Mouse (Mus musculus): ENCODE results near the gene Elovl7. TPM values are rescaled to one million over a fixed set of nuclear protein-coding genes. Genes with fewer than 3 reads are reported as not detected.

Elovl7 gene
- polyA plus RNA-seq, 1 experiment from 2014 or later, result 1.6 TPM

Other genes starting within 250 kb of the Elovl7 start
- 32.3 and 33.1 TPM in 2 replicates for gene Smim15, start 170.0 kb upstream of the Elovl7 start, polyA plus RNA-seq (2015; fragmentation: Nextera tagmentation; extraction: Ambion mirVana)
- gene Ndufaf2, start 55.8 kb upstream of the Elovl7 start, polyA plus RNA-seq (2015; fragmentation: Nextera tagmentation; extraction: Ambion mirVana), result 65.8 and 66.0 TPM in 2 replicates
- 33.7 and 36.1 TPM in 2 replicates for gene Ercc8, start 55.7 kb upstream of the Elovl7 start, polyA plus RNA-seq (2015; fragmentation: Nextera tagmentation; extraction: Ambion mirVana)
- gene Depdc1b, start 101.9 kb downstream of the Elovl7 start, polyA plus RNA-seq (2015; fragmentation: Nextera tagmentation; extraction: Ambion mirVana), result 1.8 and 2.4 TPM in 2 replicates
- gene Pde4d, start 235.5 kb downstream of the Elovl7 start, polyA plus RNA-seq (2015; fragmentation: Nextera tagmentation; extraction: Ambion mirVana), result 24.0 and 27.1 TPM in 2 replicates

Data from midbrain, embryonic 15.5 days (tissue).